Mouse (Mus musculus) cortical plate, adult 2 months (tissue): Measurements from ENCODE around the gene Psen1.

Source experiments
- CTCF ChIP-seq: fragments of 200-500 bp; IDR thresholded peaks from 2 replicates; pipeline ENCODE4 v1.5.1; 2011; ENCODE audit warnings: mild to moderate bottlenecking, control low read depth, low read length; ENCODE audit not compliant: insufficient read depth; ENCODE audit errors: extremely low read depth
- POLR2A ChIP-seq: fragments of 200-500 bp; IDR thresholded peaks from 2 replicates; pipeline ENCODE4 v1.6.1; 2011; ENCODE audit warnings: mild to moderate bottlenecking, low read length, control low read depth; ENCODE audit not compliant: insufficient read depth; ENCODE audit errors: extremely low read depth

DNA sequence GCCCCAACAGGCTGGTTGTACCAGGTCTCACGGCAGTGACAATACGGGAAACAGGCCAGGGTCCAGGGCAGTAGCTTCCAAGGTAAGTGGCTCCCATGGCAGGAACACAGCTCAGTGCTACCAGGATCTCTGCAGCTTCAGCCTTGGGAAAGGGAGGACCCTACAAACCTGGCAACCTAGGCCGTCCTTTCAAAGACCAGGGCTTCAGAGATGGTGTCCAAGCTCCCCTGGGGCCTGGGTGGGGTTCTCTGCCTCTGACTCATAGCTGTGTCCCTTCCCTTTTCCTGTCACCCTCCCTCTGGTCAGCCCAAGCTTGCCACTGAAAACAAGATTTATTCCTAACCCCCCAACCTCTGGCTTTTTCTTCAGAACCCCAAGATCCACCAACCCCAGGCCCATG is 92.2 kb downstream of the Psen1 start:
- no peak for TF ChIP-seq POLR2A
- no peak for TF ChIP-seq CTCF
